Mouse (Mus musculus) limb, embryonic 14.5 days (tissue): ENCODE data around the gene Pde3a. TPM values are rescaled to one million over a fixed set of nuclear protein-coding genes. Genes with fewer than 3 reads are reported as not detected.

Source experiments
- ATAC-seq: fragments of 200-750 bp; cut with Nextera tagmentation; 2 replicates; pipeline ENCODE4 v1.8.0; 2017; ENCODE audit warnings: low read depth, moderate number of reproducible peaks, moderate TSS enrichment; ENCODE audit not compliant: low FRiP score
- DNase-seq: peaks from one replicate; pipeline ENCODE4 v3.0.0-alpha.2; 2015; ENCODE audit warnings: low spot score
- H3K27ac ChIP-seq: fragments of 300-500 bp; sonication (generic); replicated peaks from 2 replicates; pipeline ENCODE4 v1.5.1; 2014; ENCODE audit warnings: low read depth, mild to moderate bottlenecking, low read length, moderate library complexity, mixed read lengths
- H3K27me3 ChIP-seq: fragments of 300-500 bp; sonication (generic); 2 replicates; pipeline ENCODE4 v1.6.1; 2014; ENCODE audit warnings: low read length, mixed read lengths; ENCODE audit not compliant: control insufficient read depth, insufficient read depth
- H3K36me3 ChIP-seq: fragments of 300-500 bp; sonication (generic); 2 replicates; pipeline ENCODE4 v1.6.1; 2014; ENCODE audit warnings: mild to moderate bottlenecking, low read length, moderate library complexity, mixed read lengths; ENCODE audit not compliant: control insufficient read depth, insufficient read depth
- H3K4me1 ChIP-seq: fragments of 300-500 bp; sonication (generic); 2 replicates; pipeline ENCODE4 v1.6.1; 2014; ENCODE audit warnings: antibody characterized with exemption, low read length, mixed read lengths; ENCODE audit not compliant: control insufficient read depth, insufficient read depth
- H3K4me2 ChIP-seq: fragments of 300-500 bp; sonication (generic); replicated peaks from 2 replicates; pipeline ENCODE4 v1.6.1; 2014; ENCODE audit warnings: low read depth, mild to moderate bottlenecking, low read length, moderate library complexity; ENCODE audit not compliant: severe bottlenecking
- H3K4me3 ChIP-seq: fragments of 300-500 bp; sonication (generic); replicated peaks from 2 replicates; pipeline ENCODE4 v1.5.1; 2014; ENCODE audit warnings: low read length
- H3K9ac ChIP-seq: fragments of 300-500 bp; sonication (generic); 2 replicates; pipeline ENCODE4 v1.6.1; 2014; ENCODE audit warnings: mild to moderate bottlenecking, low read depth, low read length, moderate library complexity; ENCODE audit not compliant: severe bottlenecking
- H3K9me3 ChIP-seq: fragments of 300-500 bp; sonication (generic); 2 replicates; pipeline ENCODE4 v1.6.1; 2016; ENCODE audit warnings: low read length; ENCODE audit not compliant: control insufficient read depth
- POLR2A ChIP-seq: fragments of 200-500 bp; IDR thresholded peaks from 2 replicates; pipeline ENCODE4 v1.8.0; 2012; ENCODE audit warnings: inconsistent platforms, mild to moderate bottlenecking, moderate library complexity, borderline replicate concordance; ENCODE audit not compliant: insufficient read depth, insufficient read length; ENCODE audit errors: extremely low read depth
- WGBS: fragments of 180-500 bp; shearing (Covaris S2); extraction: QIAGEN DNeasy Blood & Tissue Kit; methylation state at CpG from one replicate; pipeline ENCODE4 v1.1.7; 2014; 5-methylcytosine and 5-hydroxymethylcytosine counted together
- polyA plus RNA-seq, 2 experiments: library from polyadenylated mRNA; depleted of rRNA in 1 of 2; stranded (reverse) in 1 of 2; unstranded in 1 of 2; fragments of >200 nt; fragmentation: Nextera tagmentation in 1 of 2; extraction: Ambion mirVana in 1 of 2; gene quantifications; 2 replicates each; pipeline versions ENCODE4 v1.2.1 to v1.2.3; 2012 to 2014

Pde3a gene
- polyA plus RNA-seq, 2 experiments, result 4.6 to 5.2 TPM

GRCm38 (mm10) chr6:141250984-141251383, 1.9 kb downstream of the Pde3a start:
- 35% methylated on average over 6 of the region's 6 CpGs for WGBS
- no peak for DNase-seq
- H3K9ac ChIP-seq, result peak overlapping the region; percentile 83; the same call in 1 of the 2 replicates

DNA sequence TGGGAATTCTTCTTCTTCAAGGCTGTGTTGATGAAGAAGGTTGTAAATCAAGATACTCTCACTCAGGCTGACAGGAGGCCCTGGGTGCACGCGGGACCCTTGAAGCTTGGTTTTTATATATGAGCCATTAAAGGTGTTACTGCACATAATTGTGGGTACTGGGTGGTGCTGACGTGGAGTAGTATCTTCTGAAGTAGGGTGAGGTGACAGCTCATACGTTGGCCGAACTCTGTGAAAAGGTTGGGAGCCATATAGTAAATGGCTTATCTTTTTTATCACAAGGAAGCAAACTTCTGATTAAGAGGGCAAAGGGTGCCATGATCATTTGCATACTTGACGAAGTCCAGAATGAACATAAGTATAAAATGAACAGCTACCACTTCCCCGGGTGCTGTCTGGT, 3.5 kb downstream of the Pde3a start:
- peak overlapping the region; percentile 79; the same call in 1 of the 2 replicates for H3K4me3 ChIP-seq
- 59% methylated on average over 7 of the region's 7 CpGs for WGBS
- H3K36me3 ChIP-seq, result no peaks in the 10 kb centered on the region
- DNase-seq (no peak), ATAC-seq (no peak)
- no peak overlapping the region for H3K9ac ChIP-seq
- H3K27ac ChIP-seq, result no peak overlapping the region
- H3K4me1 ChIP-seq, result peaks cover 15% of the 10 kb centered on the region
- no peaks in the 10 kb centered on the region for H3K9me3 ChIP-seq
- peak overlapping the region; percentile 80 for H3K4me2 ChIP-seq
- TF ChIP-seq POLR2A, result no peak
- no peaks in the 10 kb centered on the region; the same call in 1 of the 2 replicates for H3K27me3 ChIP-seq

More at GRCm38 (mm10) chr6:141250984-141251383, 1.9 kb downstream of the Pde3a start:
- H3K36me3 ChIP-seq, result no peaks in the 10 kb centered on the region
- TF ChIP-seq POLR2A, result no peak
- H3K4me2 ChIP-seq, result peak overlapping the region; percentile 80
- no peaks in the 10 kb centered on the region; the same call in 1 of the 2 replicates for H3K27me3 ChIP-seq
- H3K4me3 ChIP-seq, result peak overlapping the region; percentile 79
- H3K27ac ChIP-seq, result no peak overlapping the region
- no peaks in the 10 kb centered on the region for H3K9me3 ChIP-seq
- no peak for ATAC-seq
- peaks cover 9% of the 10 kb centered on the region for H3K4me1 ChIP-seq

- Histone ChIP-seq H3K27ac (0 out of 2 replicates have a peak overlapping the region, but pooled peaks have one; percentile 27), H3K27me3 (no peaks in the 10 kb centered on the region; the same call in 1 of the 2 replicates), H3K9ac (no peak overlapping the region), H3K4me1 (peaks cover 21% of the 10 kb centered on the region), H3K9me3 (no peaks in the 10 kb centered on the region), H3K4me3 (no peak overlapping the region), H3K4me2 (no peak overlapping the region), H3K36me3 (no peaks in the 10 kb centered on the region)
- no peak for DNase-seq
- no peak for ATAC-seq
- 40% methylated on average over 4 of the region's 4 CpGs for WGBS
- TF ChIP-seq POLR2A, result no peak
These were observed 5.9 kb downstream of the Pde3a start for GRCm38 (mm10) chr6:141254956-141255355.

- Histone ChIP-seq H3K36me3 (no peaks in the 10 kb centered on the region), H3K4me3 (no peak overlapping the region), H3K4me1 (peaks cover 19% of the 10 kb centered on the region), H3K9ac (no peak overlapping the region), H3K9me3 (no peaks in the 10 kb centered on the region), H3K27me3 (no peaks in the 10 kb centered on the region), H3K4me2 (no peak overlapping the region; the same call in 1 of the 2 replicates), H3K27ac (peak overlapping the region; percentile 28)
- no peak for DNase-seq
- whole genome bisulfite sequencing, result 39% methylated on average over 8 of the region's 8 CpGs
- TF ChIP-seq POLR2A, result no peak
- ATAC-seq, result no peak
These were observed 7.8 kb downstream of the Pde3a start for GRCm38 (mm10) chr6:141256896-141257295.

DNA sequence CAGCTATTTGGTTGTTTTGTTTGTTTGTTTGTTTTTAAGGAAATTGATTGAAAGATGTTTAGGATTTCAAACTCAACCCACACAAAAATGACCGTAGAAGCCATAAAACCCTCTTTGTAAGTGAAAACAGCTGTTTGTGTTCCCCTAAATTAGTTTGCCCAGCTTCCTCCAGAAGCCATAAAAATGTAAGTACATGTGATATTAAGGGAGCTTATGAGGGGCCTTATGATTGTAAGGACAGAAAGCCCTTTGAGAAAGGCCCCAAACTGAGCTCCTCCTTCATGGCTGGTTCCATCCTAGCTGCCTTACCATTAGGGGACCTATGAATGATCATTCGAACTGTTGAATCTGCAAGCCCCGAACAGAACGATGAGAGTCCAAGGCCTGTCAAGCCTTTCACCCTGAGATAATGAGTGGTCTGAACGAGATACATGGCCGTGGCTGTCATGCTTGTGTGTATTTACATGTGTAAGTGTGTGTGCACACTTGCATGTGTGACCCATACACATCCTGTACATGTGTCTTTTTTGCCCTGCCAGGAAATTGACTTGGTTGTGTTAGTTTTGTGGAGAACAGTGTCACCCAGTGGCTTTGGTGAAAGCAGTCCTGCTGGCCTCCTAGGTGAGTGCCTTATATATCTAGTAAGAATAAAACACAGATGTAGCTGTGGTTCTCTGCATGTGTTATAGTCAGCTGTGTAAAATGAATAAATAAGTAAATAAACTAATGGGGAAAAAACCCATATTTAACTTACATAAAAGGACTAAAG, 8.5 kb downstream of the Pde3a start:
- no peak overlapping the region for H3K4me3 ChIP-seq
- no peak overlapping the region; the same call in 1 of the 2 replicates for H3K4me2 ChIP-seq
- no peaks in the 10 kb centered on the region for H3K36me3 ChIP-seq
- peaks cover 13% of the 10 kb centered on the region for H3K4me1 ChIP-seq
- no peak overlapping the region for H3K9ac ChIP-seq
- TF ChIP-seq POLR2A, result no peak
- ATAC-seq (no peak), DNase-seq (peak; percentile 9)
- no peaks in the 10 kb centered on the region for H3K27me3 ChIP-seq
- H3K9me3 ChIP-seq, result no peaks in the 10 kb centered on the region
- H3K27ac ChIP-seq, result peak overlapping the region; percentile 28; the same call in 1 of the 2 replicates
- WGBS, result 38% methylated on average over 6 of the region's 6 CpGs
